Mouse (Mus musculus) heart, embryonic 14.5 days (tissue): ENCODE measurements around the gene Map1b. TPM values are rescaled to one million over a fixed set of nuclear protein-coding genes. Genes with fewer than 3 reads are reported as not detected.
A peak's percentile ranks its signal among the peaks of the same experiment; 100 is the strongest.

ENCODE experiments used
- ATAC-seq: fragments of 200-750 bp; cut with Nextera tagmentation; 2 replicates; pipeline ENCODE4 v1.8.0; 2017; ENCODE audit warnings: low read depth, moderate TSS enrichment; ENCODE audit not compliant: insufficient number of reproducible peaks, insufficient read depth, low FRiP score
- H3K27ac ChIP-seq, 2 experiments: fragments of 200-500 bp in 1 of 2; fragments of 300-500 bp in 1 of 2; sonication (generic) in 1 of 2; replicated peaks in 1 of 2; 2 replicates each; pipeline ENCODE4 v1.5.1; 2012 to 2014; ENCODE audit warnings: low read depth in 2 of 2, low read length in 2 of 2, control low read depth in 1 of 2, mild to moderate bottlenecking in 1 of 2, mixed read lengths in 1 of 2; ENCODE audit not compliant: control insufficient read depth in 1 of 2, insufficient read depth in 1 of 2
- H3K27me3 ChIP-seq: fragments of 300-500 bp; sonication (generic); 2 replicates; pipeline ENCODE4 v1.6.1; 2014; ENCODE audit warnings: mild to moderate bottlenecking, low read length, control low read depth; ENCODE audit not compliant: control insufficient read depth, insufficient read depth
- H3K36me3 ChIP-seq: fragments of 300-500 bp; sonication (generic); 2 replicates; pipeline ENCODE4 v1.6.1; 2014; ENCODE audit warnings: mild to moderate bottlenecking, control low read depth, low read length, mixed read lengths; ENCODE audit not compliant: control insufficient read depth, insufficient read depth
- H3K4me1 ChIP-seq, 2 experiments: fragments of 200-500 bp in 1 of 2; fragments of 300-500 bp in 1 of 2; sonication (generic) in 1 of 2; 2 replicates each; pipeline ENCODE4 v1.6.1; 2012 to 2014; ENCODE audit warnings: low read length in 2 of 2, control low read depth in 1 of 2, mixed read lengths in 1 of 2; ENCODE audit not compliant: control insufficient read depth in 2 of 2, insufficient read depth in 2 of 2
- H3K4me2 ChIP-seq: fragments of 300-500 bp; sonication (generic); 2 replicates; pipeline ENCODE4 v1.6.1; 2014; ENCODE audit warnings: mild to moderate bottlenecking, low read length
- H3K4me3 ChIP-seq, 2 experiments: fragments of 200-500 bp in 1 of 2; fragments of 300-500 bp in 1 of 2; sonication (generic) in 1 of 2; 2 replicates each; pipeline ENCODE4 v1.5.1; 2012 to 2014; ENCODE audit warnings: low read length in 2 of 2, mild to moderate bottlenecking in 2 of 2, control low read depth in 1 of 2, low read depth in 1 of 2, moderate library complexity in 1 of 2; ENCODE audit not compliant: control insufficient read depth in 1 of 2, insufficient read depth in 1 of 2
- H3K9ac ChIP-seq: fragments of 300-500 bp; sonication (generic); 2 replicates; pipeline ENCODE4 v1.6.1; 2014; ENCODE audit warnings: mild to moderate bottlenecking, low read length
- H3K9me3 ChIP-seq: fragments of 300-500 bp; sonication (generic); 2 replicates; pipeline ENCODE4 v1.6.1; 2016; ENCODE audit warnings: low read length, control low read depth; ENCODE audit not compliant: control insufficient read depth
- WGBS: fragments of 180-500 bp; shearing (Covaris S2); extraction: QIAGEN DNeasy Blood & Tissue Kit; methylation state at CpG from one replicate; pipeline ENCODE4 v1.1.7; 2014; 5-methylcytosine and 5-hydroxymethylcytosine counted together
- polyA plus RNA-seq: library from polyadenylated mRNA; unstranded; fragments of >200 nt; fragmentation: Nextera tagmentation; extraction: Ambion mirVana; gene quantifications from 2 replicates; pipeline ENCODE4 v1.2.1, GENCODE M21; 2014

Map1b gene
- polyA plus RNA-seq, result 119 and 135 TPM in 2 replicates

DNA sequence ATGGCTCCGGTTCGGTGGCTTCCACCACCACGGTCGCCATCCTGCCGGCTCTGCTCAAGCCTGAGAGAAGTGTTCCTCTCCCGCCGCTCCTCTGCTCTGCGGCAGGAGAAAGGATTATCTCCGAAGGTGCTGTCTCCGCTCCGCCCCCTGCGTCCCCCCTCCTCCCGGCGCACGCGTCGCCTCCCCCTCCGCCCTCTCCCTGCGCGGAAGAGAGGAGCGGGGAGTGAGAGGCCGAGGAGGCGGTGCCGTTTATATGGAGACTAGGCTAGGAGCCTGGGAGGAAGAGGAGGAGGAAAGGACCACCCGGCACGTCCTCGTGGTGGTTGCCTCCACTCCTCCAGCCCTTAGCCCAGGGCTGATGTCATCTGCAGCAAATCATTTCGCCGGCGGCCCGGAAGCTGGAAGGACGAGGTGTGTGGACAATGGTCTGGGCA is at the start of gene Map1b:
Gene Map1b, minus strand, starts transcription at position 93 of the 434 bp plus-strand sequence.
- 0% methylated on average over 21 of the region's 32 CpGs for WGBS
- ATAC-seq, result peak; percentile 74
- Histone ChIP-seq H3K4me2 (peak within 1 kb of the TSS; percentile 86), H3K4me1 (peaks cover 12 to 13% of the 10 kb centered on the region in 2 experiments), H3K27me3 (no peaks in the 10 kb centered on the region), H3K27ac (peak within 1 kb of the TSS; percentile 80 to 85), H3K36me3 (no peaks in the 10 kb centered on the region), H3K9ac (peak within 1 kb of the TSS; percentile 84), H3K4me3 (peak within 1 kb of the TSS; percentile 82 to 84), H3K9me3 (no peaks in the 10 kb centered on the region)

DNA sequence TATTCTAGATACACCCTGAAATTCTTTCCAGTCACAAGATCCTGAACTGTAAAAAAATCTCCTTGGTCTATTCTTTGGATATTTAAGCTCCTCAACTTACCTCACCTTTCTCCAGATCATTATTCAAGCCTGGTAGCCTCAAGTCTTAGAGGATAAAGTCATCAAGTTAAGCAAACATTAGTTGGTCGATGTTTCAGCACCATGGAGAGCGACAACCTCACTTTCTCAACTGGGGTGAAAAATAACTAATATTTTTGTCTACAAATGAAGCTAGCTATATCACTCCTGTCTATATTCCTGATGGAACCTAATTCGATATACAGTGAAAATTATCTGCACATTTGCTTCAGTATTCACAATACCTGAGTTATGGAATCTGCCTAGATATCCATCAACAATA is 48.0 kb upstream of the Map1b start:
- Histone ChIP-seq H3K9me3 (no peaks in the 10 kb centered on the region), H3K36me3 (no peaks in the 10 kb centered on the region), H3K4me1 (peaks cover 0 to 4% of the 10 kb centered on the region in 2 experiments; a peak in 2 of 4 replicates), H3K9ac (no peak overlapping the region), H3K4me3 (no peak overlapping the region), H3K4me2 (no peak overlapping the region), H3K27me3 (no peaks in the 10 kb centered on the region), H3K27ac (no peak overlapping the region)
- 12% methylated on average over 3 of the region's 3 CpGs for WGBS
- ATAC-seq, result no peak

DNA sequence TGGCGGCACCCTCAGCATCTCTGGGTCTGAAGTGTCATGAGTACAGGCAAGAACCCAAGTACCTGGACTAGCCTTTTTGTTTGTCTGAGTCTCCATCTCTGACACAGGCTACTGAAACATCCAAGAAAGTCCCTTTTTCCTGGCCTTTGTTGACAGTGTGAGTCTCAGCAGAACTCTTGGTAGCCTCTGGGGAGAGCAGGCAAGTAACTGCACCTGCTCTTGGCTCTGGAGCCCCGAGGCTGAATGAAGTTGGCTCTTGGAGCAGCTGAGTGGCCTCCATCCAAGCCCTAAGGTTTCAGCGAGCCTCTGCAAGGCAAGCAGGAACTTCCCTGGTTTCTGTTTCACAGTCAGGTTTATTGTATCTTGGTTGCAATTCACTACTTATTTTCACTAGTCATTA is 46.7 kb upstream of the Map1b start:
- ATAC-seq, result no peak

DNA sequence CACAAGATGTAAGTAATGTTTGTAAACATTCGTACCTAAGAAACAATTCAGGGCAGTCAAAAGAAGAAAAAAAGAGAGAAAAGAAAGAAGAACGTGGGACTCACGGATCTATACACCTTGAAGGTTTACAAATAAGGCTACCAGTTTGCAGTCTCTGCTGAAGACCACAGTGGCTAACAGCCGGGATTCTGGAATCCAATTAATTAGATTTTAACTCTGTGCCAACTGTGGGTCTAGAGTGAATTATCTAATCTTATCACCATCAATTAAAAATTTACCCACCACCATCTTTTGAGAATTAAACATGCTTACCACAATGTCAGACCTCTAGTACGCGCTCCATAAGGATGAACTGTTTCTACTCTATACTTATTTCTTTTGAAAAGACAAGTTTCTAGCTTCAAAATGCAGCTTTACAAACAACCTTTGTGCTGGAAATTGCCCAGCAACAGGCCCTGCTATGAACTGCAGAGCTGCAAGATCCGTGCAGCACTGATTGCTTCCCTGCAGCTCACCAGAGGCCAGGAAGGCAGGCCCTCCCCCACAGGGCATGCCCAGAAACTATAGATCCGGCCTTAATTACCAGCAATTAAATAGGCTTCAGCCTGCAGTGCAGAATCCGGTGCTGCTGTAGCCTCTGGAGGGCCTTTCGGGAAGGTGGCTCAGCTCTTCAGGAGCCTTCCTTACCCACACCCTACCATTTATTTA is 45.7 kb upstream of the Map1b start:
- Histone ChIP-seq H3K4me3 (no peak overlapping the region), H3K4me1 (peaks cover 0 to 4% of the 10 kb centered on the region in 2 experiments; a peak in 2 of 4 replicates), H3K9me3 (no peaks in the 10 kb centered on the region), H3K36me3 (no peaks in the 10 kb centered on the region), H3K4me2 (no peak overlapping the region), H3K27me3 (no peaks in the 10 kb centered on the region), H3K9ac (no peak overlapping the region), H3K27ac (no peak overlapping the region)
- WGBS, result 57% methylated on average over 10 of the region's 10 CpGs
- ATAC-seq, result no peak

More for the DNA sequence above, 46.7 kb upstream of the Map1b start:
- Histone ChIP-seq H3K9ac (no peak overlapping the region), H3K4me1 (peaks cover 0 to 4% of the 10 kb centered on the region in 2 experiments; a peak in 2 of 4 replicates), H3K9me3 (no peaks in the 10 kb centered on the region), H3K27me3 (no peaks in the 10 kb centered on the region), H3K4me2 (no peak overlapping the region), H3K4me3 (no peak overlapping the region), H3K36me3 (no peaks in the 10 kb centered on the region), H3K27ac (no peak overlapping the region)
- WGBS, result 51% methylated on average over 3 of the region's 3 CpGs

DNA sequence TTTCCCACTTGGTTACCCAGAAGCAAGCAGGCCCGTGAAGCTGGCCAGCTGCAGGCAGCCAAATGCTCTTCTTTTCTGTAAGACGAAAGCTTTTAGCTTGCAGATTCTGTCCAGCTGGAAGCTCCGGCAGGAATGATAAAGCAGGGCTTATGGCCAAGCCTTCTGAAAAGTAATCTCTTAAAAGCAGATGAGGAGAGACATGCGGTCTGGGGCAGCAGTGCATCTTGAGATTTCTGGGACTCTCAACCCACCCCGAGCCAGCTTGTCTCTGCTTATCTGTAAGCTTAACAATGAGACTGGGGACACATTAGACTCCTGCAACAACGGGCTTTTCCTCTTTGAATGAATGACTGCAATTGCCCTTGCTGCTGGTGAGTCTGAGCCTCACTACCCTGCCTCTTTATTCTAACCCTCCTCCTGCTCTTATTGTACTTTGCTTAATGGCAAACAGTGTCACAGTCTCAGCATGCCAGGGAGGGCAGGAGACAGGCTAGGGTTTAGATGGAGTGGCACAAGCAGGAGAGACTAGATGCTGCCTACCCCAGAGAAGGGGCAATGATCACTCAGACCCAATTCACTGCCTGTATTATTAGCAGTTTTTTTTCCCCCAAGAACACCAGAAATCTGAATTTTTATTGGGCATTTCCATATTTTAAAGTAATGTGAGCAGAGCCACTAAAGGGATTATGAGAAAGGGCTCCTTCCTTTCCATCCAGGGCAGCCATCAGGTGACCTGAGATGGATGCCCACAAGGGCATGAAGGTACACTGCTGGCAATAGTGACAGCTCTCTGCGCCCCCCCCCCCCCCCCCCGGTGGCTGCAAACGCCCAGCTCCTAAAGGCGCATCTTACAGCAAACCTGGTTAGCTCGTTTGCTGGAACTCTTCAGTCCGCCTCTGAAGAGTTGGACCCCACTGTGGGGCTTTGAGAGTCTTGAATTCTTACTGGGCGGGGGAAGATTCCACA is 44.6 kb upstream of the Map1b start:
- Histone ChIP-seq H3K36me3 (no peaks in the 10 kb centered on the region), H3K27ac (no peak overlapping the region), H3K9ac (no peak overlapping the region), H3K27me3 (no peaks in the 10 kb centered on the region), H3K4me2 (no peak overlapping the region), H3K9me3 (no peaks in the 10 kb centered on the region), H3K4me3 (no peak overlapping the region), H3K4me1 (peaks cover 0 to 4% of the 10 kb centered on the region in 2 experiments; a peak in 2 of 4 replicates)
- no peak for ATAC-seq
- WGBS, result 32% methylated on average over 11 of the region's 13 CpGs

DNA sequence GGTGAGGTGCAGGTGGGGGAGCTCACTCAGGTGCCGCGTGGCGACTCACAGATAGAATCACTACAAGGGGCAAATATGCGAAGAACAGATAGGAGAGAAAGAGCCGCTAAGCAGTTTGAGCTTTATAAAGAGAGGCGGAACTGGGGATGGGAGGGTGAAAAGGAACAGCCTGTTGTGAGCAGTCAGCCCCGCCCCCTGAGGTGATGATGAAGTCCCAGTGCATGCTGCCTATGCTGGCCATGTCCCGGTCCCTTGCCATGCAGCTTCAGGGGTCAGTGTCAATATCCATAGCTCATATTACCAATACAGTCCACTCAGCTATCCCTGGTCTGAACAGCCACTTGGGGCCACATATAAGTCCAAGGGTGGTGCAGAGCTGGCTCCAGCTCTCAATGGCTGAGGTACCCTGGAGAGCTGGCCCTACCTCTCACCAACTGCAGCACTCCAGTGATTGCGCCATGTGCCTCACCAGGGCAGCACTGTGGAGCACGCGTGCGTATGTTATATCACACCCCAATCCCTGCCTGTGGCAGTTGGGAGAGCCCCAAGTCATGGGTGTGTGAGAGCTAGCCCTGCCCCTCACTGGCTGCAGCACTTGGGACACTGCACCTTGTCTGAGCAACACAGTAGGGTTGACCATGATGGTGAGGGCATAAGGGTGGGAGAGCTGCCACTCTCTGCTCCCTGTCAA is 42.0 kb upstream of the Map1b start:
- no peak overlapping the region for H3K27ac ChIP-seq
- H3K4me2 ChIP-seq, result peak overlapping the region; percentile 4; the same call in 1 of the 2 replicates
- H3K36me3 ChIP-seq, result no peaks in the 10 kb centered on the region
- H3K4me1 ChIP-seq, result peaks cover 0 to 6% of the 10 kb centered on the region in 2 experiments; a peak in 2 of 4 replicates
- no peak overlapping the region for H3K4me3 ChIP-seq
- H3K27me3 ChIP-seq, result no peaks in the 10 kb centered on the region
- no peak for ATAC-seq
- WGBS, result 59% methylated on average over 12 of the region's 12 CpGs
- no peaks in the 10 kb centered on the region for H3K9me3 ChIP-seq
- H3K9ac ChIP-seq, result no peak overlapping the region

DNA sequence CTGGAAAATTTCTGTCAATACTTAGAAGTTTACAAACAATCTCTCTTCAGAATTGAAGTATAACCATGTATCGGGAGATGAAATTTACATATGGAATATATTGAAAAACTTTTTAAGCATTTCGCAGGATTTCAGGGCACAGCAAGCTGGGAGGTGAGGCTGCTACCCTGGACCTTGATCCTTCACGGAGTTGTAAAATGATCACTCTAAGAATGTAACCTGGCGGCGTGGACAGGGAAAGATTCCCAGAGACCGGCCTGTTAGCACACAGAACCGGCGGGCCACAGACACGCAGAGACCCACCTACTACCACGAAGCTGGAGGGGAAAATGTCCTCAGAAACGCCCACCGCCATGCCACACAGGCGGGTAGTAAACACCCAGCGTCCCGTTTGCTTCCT is 41.5 kb upstream of the Map1b start:
- WGBS, result 58% methylated on average over 15 of the region's 15 CpGs
- ATAC-seq, result no peak
- peak overlapping the region; percentile 4; the same call in 1 of the 2 replicates for H3K4me2 ChIP-seq

More for the DNA sequence above, 41.5 kb upstream of the Map1b start:
- Histone ChIP-seq H3K27ac (no peak overlapping the region), H3K4me1 (peaks cover 0 to 6% of the 10 kb centered on the region in 2 experiments; a peak in 2 of 4 replicates), H3K36me3 (no peaks in the 10 kb centered on the region), H3K9ac (no peak overlapping the region), H3K4me3 (no peak overlapping the region), H3K27me3 (no peaks in the 10 kb centered on the region), H3K9me3 (no peaks in the 10 kb centered on the region)
